Mouse (Mus musculus) liver, embryonic 16.5 days (tissue): ENCODE results near the gene Unc119b. TPM values are rescaled to one million over a fixed set of nuclear protein-coding genes. Genes with fewer than 3 reads are reported as not detected.
"Not testable (repeated sequence)": the region's sequence is repeated elsewhere in the genome, so short reads cannot be mapped to it uniquely, and the experiment has no call there.

Source experiments
- ATAC-seq: fragments of 200-750 bp; cut with Nextera tagmentation; 2 replicates; pipeline ENCODE4 v1.8.0; 2017; ENCODE audit warnings: low read depth, mild to moderate bottlenecking, moderate number of reproducible peaks, moderate library complexity
- H3K27ac ChIP-seq: fragments of 300-500 bp; sonication (generic); 2 replicates; pipeline ENCODE4 v1.5.1; 2014; ENCODE audit warnings: mild to moderate bottlenecking, low read length
- H3K27me3 ChIP-seq: fragments of 300-500 bp; sonication (generic); 2 replicates; pipeline ENCODE4 v1.6.1; 2014; ENCODE audit warnings: low read depth, low read length, mixed read lengths; ENCODE audit not compliant: control insufficient read depth, insufficient read depth
- H3K36me3 ChIP-seq: fragments of 300-500 bp; sonication (generic); 2 replicates; pipeline ENCODE4 v1.6.1; 2014; ENCODE audit warnings: mild to moderate bottlenecking; ENCODE audit not compliant: control insufficient read depth, insufficient read depth
- H3K4me1 ChIP-seq: fragments of 300-500 bp; sonication (generic); 2 replicates; pipeline ENCODE4 v1.6.1; 2014; ENCODE audit warnings: low read depth, low read length, mixed read lengths; ENCODE audit not compliant: control insufficient read depth
- H3K4me2 ChIP-seq: fragments of 300-500 bp; sonication (generic); 2 replicates; pipeline ENCODE4 v1.6.1; 2014; ENCODE audit warnings: low read depth, low read length, mixed read lengths
- H3K4me3 ChIP-seq: fragments of 300-500 bp; sonication (generic); 2 replicates; pipeline ENCODE4 v1.5.1; 2014; ENCODE audit warnings: low read depth, mild to moderate bottlenecking, low read length
- H3K9ac ChIP-seq: fragments of 300-500 bp; sonication (generic); 2 replicates; pipeline ENCODE4 v1.6.1; 2014; ENCODE audit warnings: low read depth, low read length
- H3K9me3 ChIP-seq: fragments of 300-500 bp; sonication (generic); replicated peaks from 2 replicates; pipeline ENCODE4 v1.6.1; 2016; ENCODE audit warnings: low read length; ENCODE audit not compliant: control insufficient read depth
- WGBS: fragments of 180-500 bp; shearing (Covaris S2); extraction: QIAGEN DNeasy Blood & Tissue Kit; methylation state at CpG from one replicate; pipeline ENCODE4 v1.1.7; 2014; ENCODE audit not compliant: insufficient replicate concordance; 5-methylcytosine and 5-hydroxymethylcytosine counted together
- polyA plus RNA-seq: library from polyadenylated mRNA; unstranded; fragments of >200 nt; fragmentation: Nextera tagmentation; extraction: Ambion mirVana; gene quantifications from 2 replicates; pipeline ENCODE4 v1.2.1, GENCODE M21; 2015

Gene Unc119b
- polyA plus RNA-seq, 1 experiment from 2014 or later = 8.1 TPM

DNA sequence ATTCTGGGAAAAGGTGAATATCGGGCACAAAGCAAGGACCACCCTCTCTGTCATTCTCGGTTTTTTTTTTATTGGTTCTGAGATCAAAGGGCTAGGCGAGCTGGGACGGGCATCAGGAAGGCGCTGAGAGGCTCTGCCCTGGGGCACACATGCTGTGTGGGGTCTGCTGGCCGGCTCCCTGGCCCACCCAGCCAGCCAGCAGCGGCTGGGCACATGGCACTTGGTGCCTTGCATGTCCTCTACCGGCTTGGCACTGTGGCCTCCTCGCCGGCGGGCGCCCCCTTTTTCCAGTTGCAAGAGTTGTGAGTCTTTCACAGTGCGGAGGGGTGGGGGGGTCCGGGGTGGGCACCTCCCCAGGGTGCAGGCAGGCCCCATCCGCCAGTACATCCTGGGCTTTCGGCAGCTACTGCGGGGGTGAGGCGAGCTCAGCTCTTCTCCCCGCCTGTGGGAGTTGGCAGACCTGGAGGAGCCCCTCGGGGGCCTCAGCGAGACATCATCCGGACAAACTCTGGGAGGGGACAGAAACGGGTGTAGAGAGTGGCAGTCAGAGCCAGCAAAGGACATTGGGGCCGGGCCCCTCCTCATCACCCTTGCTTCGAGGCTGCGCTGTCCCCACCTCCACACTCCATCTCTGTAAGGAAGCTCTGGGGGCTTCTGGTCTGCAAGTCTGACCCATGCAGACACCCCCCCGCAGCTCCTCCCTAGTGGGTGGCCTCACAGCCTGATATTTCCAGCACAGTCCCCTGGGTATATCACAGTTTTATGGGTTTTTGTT is 34.1 kb upstream of the Unc119b start:
- Histone ChIP-seq H3K9ac (no peak overlapping the region), H3K4me2 (no peak overlapping the region), H3K36me3 (no peaks in the 10 kb centered on the region), H3K9me3 (no peaks in the 10 kb centered on the region), H3K27ac (no peak overlapping the region), H3K4me3 (no peak overlapping the region), H3K4me1 (peaks cover 4% of the 10 kb centered on the region; the same call in 1 of the 2 replicates), H3K27me3 (no peaks in the 10 kb centered on the region)
- ATAC-seq = no peak
- WGBS = 45% methylated on average over 27 of the region's 27 CpGs

DNA sequence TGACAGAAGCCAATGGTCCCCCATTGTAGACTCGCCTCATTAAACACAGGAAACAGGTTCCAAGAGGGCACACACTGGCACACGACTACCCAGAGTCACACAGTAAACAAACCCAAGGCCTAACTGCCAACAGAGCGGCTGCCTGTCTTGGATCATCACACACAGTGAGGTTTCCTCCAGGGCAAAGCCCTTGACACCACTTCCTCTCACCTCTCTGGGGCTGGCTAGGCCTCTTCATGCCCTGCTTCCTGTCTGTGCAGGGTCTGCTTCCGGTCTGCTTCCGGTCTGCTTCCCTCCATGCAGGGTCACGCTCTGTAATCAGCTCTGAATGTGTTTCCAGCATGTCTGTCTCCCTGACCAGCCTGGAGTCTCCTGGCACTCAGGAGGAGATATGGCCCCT is 32.6 kb upstream of the Unc119b start:
- WGBS = 21% methylated on average over 6 of the region's 6 CpGs
- peak; percentile 56 for ATAC-seq
- peaks cover 4% of the 10 kb centered on the region; the same call in 1 of the 2 replicates for H3K4me1 ChIP-seq
- H3K27ac ChIP-seq = no peak overlapping the region; the same call in 1 of the 2 replicates
- H3K27me3 ChIP-seq = no peaks in the 10 kb centered on the region
- H3K4me3 ChIP-seq = no peak overlapping the region
- no peaks in the 10 kb centered on the region for H3K36me3 ChIP-seq
- no peak overlapping the region for H3K4me2 ChIP-seq
- no peaks in the 10 kb centered on the region for H3K9me3 ChIP-seq
- H3K9ac ChIP-seq = no peak overlapping the region

DNA sequence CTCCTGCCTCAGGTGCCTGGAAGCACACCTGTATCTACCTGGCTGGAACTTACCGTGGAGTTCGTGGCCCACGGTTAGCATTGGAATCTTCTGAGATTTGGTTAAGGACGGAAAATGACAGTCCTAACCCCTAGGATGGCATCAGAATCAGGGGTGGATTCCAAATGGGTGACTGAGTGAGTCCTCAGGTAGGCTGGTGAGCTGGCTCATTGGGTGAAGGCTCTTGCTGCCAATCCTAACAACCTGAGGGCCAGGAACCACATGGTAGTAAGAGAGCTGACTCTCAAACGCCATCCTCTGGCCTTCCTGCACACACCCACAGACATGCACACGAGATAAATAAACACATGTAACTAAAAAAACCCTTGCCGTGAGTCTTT is 32.0 kb upstream of the Unc119b start:
- H3K9me3 ChIP-seq = no peaks in the 10 kb centered on the region
- ATAC-seq = no peak
- no peak overlapping the region for H3K4me2 ChIP-seq
- H3K36me3 ChIP-seq = no peaks in the 10 kb centered on the region
- peaks cover 4% of the 10 kb centered on the region; the same call in 1 of the 2 replicates for H3K4me1 ChIP-seq
- H3K27ac ChIP-seq = no peak overlapping the region; the same call in 1 of the 2 replicates
- H3K4me3 ChIP-seq = no peak overlapping the region
- no peaks in the 10 kb centered on the region for H3K27me3 ChIP-seq
- no peak overlapping the region for H3K9ac ChIP-seq
- WGBS = 61% methylated on average over 7 of the region's 7 CpGs

DNA sequence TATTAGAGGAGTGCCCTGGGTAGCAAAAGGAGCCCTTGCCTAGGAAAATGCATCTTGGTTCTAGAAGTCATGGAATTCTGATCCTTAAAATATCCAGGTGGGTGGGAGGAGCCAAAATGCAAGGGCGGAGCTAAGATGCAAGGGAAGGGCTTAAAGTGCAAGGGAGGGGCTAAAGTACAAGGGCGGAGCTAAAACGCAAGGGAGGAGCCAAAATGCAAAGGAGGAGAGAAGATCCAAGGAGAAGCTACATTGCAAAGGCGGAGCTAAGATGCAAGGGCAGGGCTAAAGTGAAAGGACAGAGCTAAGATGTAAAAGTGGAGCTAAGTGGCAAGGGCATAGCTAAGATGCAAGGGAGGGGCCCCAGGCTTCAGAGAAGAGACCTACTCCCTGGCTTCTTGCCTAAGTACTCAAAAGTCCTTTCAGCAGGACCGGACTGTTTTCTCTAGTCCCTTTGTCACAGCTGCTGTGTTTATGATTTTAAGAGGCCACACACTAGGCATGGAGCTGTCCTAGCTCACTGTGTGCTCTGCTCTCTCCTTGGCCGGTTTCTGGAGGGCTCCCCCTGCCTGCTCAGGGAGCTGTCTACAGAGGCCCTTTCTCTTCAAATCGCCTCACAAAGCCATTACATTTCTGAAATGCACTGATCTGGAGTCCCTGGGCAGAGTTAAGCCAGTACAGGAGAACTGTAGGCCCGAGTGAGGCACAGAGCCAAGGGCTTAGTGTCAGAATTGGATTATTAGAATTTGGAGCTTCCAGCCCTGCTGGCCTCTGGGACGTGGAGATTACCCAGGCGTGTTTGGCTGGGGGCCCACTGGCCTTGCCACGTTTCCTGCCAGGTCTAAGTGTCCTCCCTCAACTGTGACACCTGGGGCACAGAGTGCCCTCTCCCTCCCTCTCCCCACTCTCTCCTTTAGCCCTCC is 31.4 kb upstream of the Unc119b start:
- H3K27me3 ChIP-seq = no peaks in the 10 kb centered on the region
- H3K9ac ChIP-seq = no peak overlapping the region
- no peaks in the 10 kb centered on the region for H3K9me3 ChIP-seq
- peaks cover 8% of the 10 kb centered on the region for H3K4me1 ChIP-seq
- ATAC-seq = no peak
- no peak overlapping the region for H3K27ac ChIP-seq
- no peaks in the 10 kb centered on the region for H3K36me3 ChIP-seq
- no peak overlapping the region for H3K4me2 ChIP-seq
- no peak overlapping the region for H3K4me3 ChIP-seq
- WGBS = 51% methylated on average over 11 of the region's 11 CpGs

DNA sequence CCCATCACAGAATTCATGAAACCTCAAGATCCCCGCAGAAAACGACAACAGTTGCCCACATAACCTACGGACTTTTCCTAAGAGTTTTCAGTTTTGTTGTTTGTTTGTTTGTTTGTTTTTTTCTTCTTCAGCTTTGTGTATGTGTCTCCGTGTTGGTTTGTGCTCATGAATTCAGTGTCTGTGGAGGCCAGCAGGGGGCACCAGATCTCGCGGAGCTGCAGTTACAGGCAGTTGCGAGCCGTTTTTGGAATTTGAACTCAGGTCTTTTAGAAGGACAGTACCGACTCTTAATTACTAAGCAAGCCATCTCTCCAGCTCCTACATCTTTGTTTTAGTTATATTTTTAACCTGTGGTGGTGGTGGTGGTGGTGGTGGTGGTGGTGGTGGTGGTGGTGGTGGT is 30.6 kb upstream of the Unc119b start:
- Histone ChIP-seq H3K9ac (no peak overlapping the region), H3K4me2 (no peak overlapping the region), H3K4me1 (peaks cover 14% of the 10 kb centered on the region), H3K9me3 (no peaks in the 10 kb centered on the region), H3K36me3 (no peaks in the 10 kb centered on the region), H3K27ac (no peak overlapping the region), H3K27me3 (no peaks in the 10 kb centered on the region), H3K4me3 (no peak overlapping the region)
- no peak for ATAC-seq
- 62% methylated on average over 9 of the region's 9 CpGs for WGBS

DNA sequence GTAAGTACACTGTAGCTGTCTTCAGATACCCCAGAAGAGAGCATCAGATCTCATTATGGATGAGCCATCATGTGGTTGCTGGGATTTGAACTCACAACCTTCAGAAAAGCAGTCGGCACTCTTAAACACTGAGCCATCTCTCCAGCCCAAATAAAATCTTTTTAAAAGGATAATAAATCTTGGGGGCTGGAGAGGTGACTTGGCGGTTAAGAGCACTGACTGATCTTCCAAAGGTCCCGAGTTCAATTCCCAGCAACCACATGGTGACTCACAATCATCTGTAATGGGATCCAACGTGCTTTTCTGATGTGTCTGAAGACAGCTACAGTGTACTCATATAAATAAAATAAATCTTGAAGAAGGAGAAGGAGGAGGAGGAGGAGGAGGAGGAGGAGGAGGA is 29.7 kb upstream of the Unc119b start:
- H3K4me2 ChIP-seq, H3K27ac ChIP-seq, H3K9me3 ChIP-seq, H3K27me3 ChIP-seq, H3K4me3 ChIP-seq, ATAC-seq, H3K36me3 ChIP-seq, H3K9ac ChIP-seq: not testable (repeated sequence)
- WGBS = 63% methylated on average over 4 of the region's 4 CpGs
- peaks cover 17% of the 10 kb centered on the region for H3K4me1 ChIP-seq

DNA sequence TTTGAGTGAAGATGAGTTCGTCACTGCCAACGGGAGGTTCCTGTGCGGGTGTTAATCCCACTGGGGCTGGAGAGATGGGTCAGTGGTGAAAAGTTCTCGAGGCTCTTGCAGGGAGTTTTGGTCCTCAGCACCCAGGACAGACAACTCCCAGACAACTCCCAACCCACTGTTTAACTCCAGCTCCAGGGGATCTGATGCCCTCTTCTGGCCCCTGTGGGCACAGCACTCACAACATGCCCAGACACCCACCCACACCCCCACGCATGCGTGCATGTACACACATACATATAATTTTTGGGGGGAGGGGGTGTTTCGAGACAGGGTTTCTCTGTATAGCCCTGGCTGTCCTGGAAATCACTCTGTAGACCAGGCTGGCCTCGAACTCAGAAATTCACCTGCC is 28.8 kb upstream of the Unc119b start:
- no peak for ATAC-seq
- 48% methylated on average over 8 of the region's 8 CpGs for WGBS
- Histone ChIP-seq H3K4me1 (peaks cover 23% of the 10 kb centered on the region), H3K4me2 (no peak overlapping the region), H3K27ac (no peak overlapping the region), H3K27me3 (no peaks in the 10 kb centered on the region), H3K36me3 (no peaks in the 10 kb centered on the region), H3K4me3 (no peak overlapping the region), H3K9me3 (no peaks in the 10 kb centered on the region), H3K9ac (no peak overlapping the region)

DNA sequence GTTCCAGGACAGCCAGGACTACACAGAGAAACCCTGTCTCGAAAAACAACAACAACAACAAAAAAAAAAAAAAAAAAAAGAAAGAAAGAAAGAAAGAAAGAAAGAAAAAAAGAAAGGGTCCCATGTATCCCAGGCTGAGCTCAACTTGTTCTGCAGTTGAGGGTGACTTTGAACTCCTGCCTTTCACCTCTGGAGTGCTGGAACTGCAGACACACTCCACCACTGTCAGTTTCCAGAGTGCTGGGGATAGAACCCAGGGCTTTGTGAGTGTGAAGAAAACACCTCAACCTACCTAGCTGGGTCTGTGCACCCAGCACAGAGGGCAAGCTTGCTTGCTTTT is 27.1 kb upstream of the Unc119b start:
- not testable (repeated sequence) for H3K27me3 ChIP-seq, H3K27ac ChIP-seq, H3K4me3 ChIP-seq, ATAC-seq, H3K9me3 ChIP-seq, H3K9ac ChIP-seq, H3K4me2 ChIP-seq, H3K36me3 ChIP-seq
- peaks cover 25% of the 10 kb centered on the region for H3K4me1 ChIP-seq
- 71% methylated on average over 1 of the region's 1 CpGs for WGBS
